Mouse (Mus musculus) heart, postnatal 0 days (tissue): ENCODE measurements around the gene Lrfn5. TPM values are rescaled to one million over a fixed set of nuclear protein-coding genes. Genes with fewer than 3 reads are reported as not detected.

ENCODE experiments used
- ATAC-seq: fragments of 200-750 bp; cut with Nextera tagmentation; 2 replicates; pipeline ENCODE4 v1.8.0; 2017; ENCODE audit warnings: low read depth, moderate number of reproducible peaks, moderate library complexity; ENCODE audit not compliant: insufficient read depth
- DNase-seq: peaks from one replicate; pipeline ENCODE4 v3.0.0-alpha.2; 2016; ENCODE audit warnings: low spot score
- H3K27ac ChIP-seq: fragments of 300-500 bp; sonication (generic); 2 replicates; pipeline ENCODE4 v1.5.1; 2014; ENCODE audit warnings: low read depth, mild to moderate bottlenecking
- H3K27me3 ChIP-seq: fragments of 300-500 bp; sonication (generic); 2 replicates; pipeline ENCODE4 v1.6.1; 2014; ENCODE audit warnings: low read length, mixed read lengths; ENCODE audit not compliant: control insufficient read depth, insufficient read depth
- H3K36me3 ChIP-seq: fragments of 300-500 bp; sonication (generic); replicated peaks from 2 replicates; pipeline ENCODE4 v1.6.1; 2014; ENCODE audit warnings: low read length, mixed read lengths; ENCODE audit not compliant: control insufficient read depth, insufficient read depth
- H3K4me1 ChIP-seq: fragments of 300-500 bp; sonication (generic); 2 replicates; pipeline ENCODE4 v1.6.1; 2014; ENCODE audit warnings: antibody characterized with exemption; ENCODE audit not compliant: control insufficient read depth, insufficient read depth
- H3K4me2 ChIP-seq: fragments of 300-500 bp; sonication (generic); 2 replicates; pipeline ENCODE4 v1.6.1; 2014; ENCODE audit warnings: low read depth, mild to moderate bottlenecking, low read length, moderate library complexity
- H3K4me3 ChIP-seq: fragments of 300-500 bp; sonication (generic); 2 replicates; pipeline ENCODE4 v1.5.1; 2014; ENCODE audit warnings: low read depth, low read length
- H3K9ac ChIP-seq: fragments of 300-500 bp; sonication (generic); replicated peaks from 2 replicates; pipeline ENCODE4 v1.6.1; 2014; ENCODE audit warnings: low read depth, low read length, mixed read lengths
- H3K9me3 ChIP-seq: fragments of 300-500 bp; sonication (generic); replicated peaks from 2 replicates; pipeline ENCODE4 v1.6.1; 2016; ENCODE audit warnings: low read length; ENCODE audit not compliant: control insufficient read depth
- CTCF ChIP-seq: IDR thresholded peaks from 2 replicates; pipeline ENCODE4 v1.5.1; 2016; ENCODE audit warnings: antibody characterized with exemption, control low read depth, low read depth
- EP300 ChIP-seq: IDR thresholded peaks from 2 replicates; pipeline ENCODE4 v1.6.1; 2016; ENCODE audit warnings: antibody characterized with exemption, low read depth
- WGBS: fragments of 180-500 bp; shearing (Covaris S2); extraction: QIAGEN DNeasy Blood & Tissue Kit; methylation state at CpG from one replicate; pipeline ENCODE4 v1.1.7; 2014; 5-methylcytosine and 5-hydroxymethylcytosine counted together
- polyA plus RNA-seq: library from polyadenylated mRNA; unstranded; fragments of >200 nt; fragmentation: Nextera tagmentation; extraction: Ambion mirVana; gene quantifications from 2 replicates; pipeline ENCODE4 v1.2.1, GENCODE M21; 2015
- total RNA-seq: library from RNA; depleted of rRNA; stranded (reverse); fragments of >200 nt; gene quantifications from 2 replicates; pipeline ENCODE4 v1.2.3, GENCODE M21; 2014; ENCODE audit warnings: low replicate concordance

The Lrfn5 gene
- total and polyA plus RNA-seq, 2 experiments from 2014 or later, result 0.11 TPM; not detected in 1

GRCm38 (mm10) chr12:61854183-61854582 is 331.2 kb downstream of the Lrfn5 start:
- no peaks in the 10 kb centered on the region for H3K4me1 ChIP-seq
- no peak overlapping the region for H3K27ac ChIP-seq
- no peaks in the 10 kb centered on the region for H3K27me3 ChIP-seq
- H3K9me3 ChIP-seq, result no peaks in the 10 kb centered on the region
- no peak overlapping the region for H3K9ac ChIP-seq
- H3K36me3 ChIP-seq, result no peaks in the 10 kb centered on the region
- no peak for ATAC-seq
- no peak for DNase-seq
- H3K4me2 ChIP-seq, result no peak overlapping the region
- no peak for TF ChIP-seq EP300
- no peak for TF ChIP-seq CTCF
- H3K4me3 ChIP-seq, result no peak overlapping the region
- 46% methylated on average over 1 of the region's 1 CpGs for whole genome bisulfite sequencing
